Mouse (Mus musculus) induced T-regulatory cell, adult 2 months (primary cell): ENCODE data around the gene Ugt8a.

Experiments
- DNase-seq: peaks from one replicate; pipeline ENCODE4 v3.0.0-alpha.2; 2012; ENCODE audit warnings: low read depth

Ugt8a gene

GRCm38 (mm10) chr3:125938092-125938755 is at the start of gene Ugt8a:
Gene Ugt8a, minus strand, starts transcription at chr3:125938619.
- no peak for DNase-seq

- no peak for DNase-seq
Measured at GRCm38 (mm10) chr3:125986639-125987038, 48.2 kb upstream of the Ugt8a start.

- DNase-seq, result no peak
Measured at GRCm38 (mm10) chr3:125983707-125984420, 45.4 kb upstream of the Ugt8a start.

- DNase-seq, result no peak
Measured at GRCm38 (mm10) chr3:125979475-125979874, 41.1 kb upstream of the Ugt8a start.

GRCm38 (mm10) chr3:125975899-125976298 is 37.5 kb upstream of the Ugt8a start:
- DNase-seq, result no peak

GRCm38 (mm10) chr3:125969458-125969857 is 31.0 kb upstream of the Ugt8a start:
- no peak for DNase-seq

- DNase-seq, result no peak
Measured at GRCm38 (mm10) chr3:125956196-125956885, 17.9 kb upstream of the Ugt8a start.

GRCm38 (mm10) chr3:125954881-125955280 is 16.5 kb upstream of the Ugt8a start:
- DNase-seq, result no peak

GRCm38 (mm10) chr3:125940811-125941210 is 2.4 kb upstream of the Ugt8a start:
- DNase-seq, result no peak

- no peak for DNase-seq
Measured at GRCm38 (mm10) chr3:125938756-125939109, 314 bp upstream of the Ugt8a start.

- no peak for DNase-seq
Measured at GRCm38 (mm10) chr3:125937536-125938091, 805 bp downstream of the Ugt8a start.

- no peak for DNase-seq
Measured at GRCm38 (mm10) chr3:125935796-125936195, 2.6 kb downstream of the Ugt8a start.

- DNase-seq, result no peak
Measured at GRCm38 (mm10) chr3:125932594-125933237, 5.7 kb downstream of the Ugt8a start.

- no peak for DNase-seq
Measured at GRCm38 (mm10) chr3:125931059-125931458, 7.4 kb downstream of the Ugt8a start.

- DNase-seq, result no peak
Measured at GRCm38 (mm10) chr3:125920876-125921275, 17.5 kb downstream of the Ugt8a start.

- DNase-seq, result no peak
Measured at GRCm38 (mm10) chr3:125898976-125899375, 39.4 kb downstream of the Ugt8a start.

GRCm38 (mm10) chr3:125887109-125887508 is 51.3 kb downstream of the Ugt8a start:
- no peak for DNase-seq

- no peak for DNase-seq
Measured at GRCm38 (mm10) chr3:125884879-125885278, 53.5 kb downstream of the Ugt8a start.

GRCm38 (mm10) chr3:125884423-125884822 is 54.0 kb downstream of the Ugt8a start:
- DNase-seq, result no peak

GRCm38 (mm10) chr3:125883009-125883408 is 55.4 kb downstream of the Ugt8a start:
- DNase-seq, result no peak

GRCm38 (mm10) chr3:125881835-125882234 is 56.6 kb downstream of the Ugt8a start:
- no peak for DNase-seq

GRCm38 (mm10) chr3:125874371-125874770 is 64.0 kb downstream of the Ugt8a start:
- no peak for DNase-seq
